Mouse (Mus musculus) cerebellum, adult 2 months (tissue): ENCODE measurements around the gene B3galt1. TPM values are rescaled to one million over a fixed set of nuclear protein-coding genes. Genes with fewer than 3 reads are reported as not detected.

ENCODE experiments used
- DNase-seq, 2 experiments: peaks; one replicate each; pipeline ENCODE4 v3.0.0; 2021
- H3K27ac ChIP-seq: fragments of 200-500 bp; 2 replicates; pipeline ENCODE4 v1.5.1; 2012; ENCODE audit warnings: low read length, control low read depth, inconsistent platforms; ENCODE audit not compliant: insufficient read depth
- H3K27me3 ChIP-seq: fragments of 200-500 bp; 2 replicates; pipeline ENCODE4 v1.6.1; 2012; ENCODE audit warnings: inconsistent platforms, mild to moderate bottlenecking, low read length, moderate library complexity; ENCODE audit not compliant: control insufficient read depth, insufficient read depth
- H3K4me1 ChIP-seq: fragments of 200-500 bp; 2 replicates; pipeline ENCODE4 v1.6.1; 2011; ENCODE audit warnings: low read length; ENCODE audit not compliant: control insufficient read depth, insufficient read depth
- H3K4me3 ChIP-seq: fragments of 200-500 bp; replicated peaks from 2 replicates; pipeline ENCODE3; 2011; ENCODE audit warnings: mild to moderate bottlenecking, low read depth, low read length, control low read depth; ENCODE audit not compliant: insufficient read depth
- CTCF ChIP-seq: fragments of 200-500 bp; IDR thresholded peaks from 2 replicates; pipeline ENCODE4 v1.5.1; 2011; ENCODE audit warnings: low read depth, mild to moderate bottlenecking, control low read depth, low read length, moderate library complexity, borderline replicate concordance; ENCODE audit not compliant: insufficient read depth
- POLR2A ChIP-seq: fragments of 200-500 bp; IDR thresholded peaks from 2 replicates; pipeline ENCODE4 v1.6.1; 2011; ENCODE audit warnings: low read length, control low read depth, borderline replicate concordance; ENCODE audit not compliant: insufficient read depth
- WGBS: fragments of 180-500 bp; shearing (Covaris S2); methylation state at CpG from one replicate; pipeline ENCODE4 v1.1.7; 2018; 5-methylcytosine and 5-hydroxymethylcytosine counted together
- polyA plus RNA-seq: library from polyadenylated mRNA; depleted of rRNA; stranded (reverse); fragments of >200 nt; gene quantifications from 2 replicates; pipeline ENCODE4 v1.2.3, GENCODE M21; 2012

The B3galt1 gene
- polyA plus RNA-seq, 1 experiment, result 18.9 TPM

DNA sequence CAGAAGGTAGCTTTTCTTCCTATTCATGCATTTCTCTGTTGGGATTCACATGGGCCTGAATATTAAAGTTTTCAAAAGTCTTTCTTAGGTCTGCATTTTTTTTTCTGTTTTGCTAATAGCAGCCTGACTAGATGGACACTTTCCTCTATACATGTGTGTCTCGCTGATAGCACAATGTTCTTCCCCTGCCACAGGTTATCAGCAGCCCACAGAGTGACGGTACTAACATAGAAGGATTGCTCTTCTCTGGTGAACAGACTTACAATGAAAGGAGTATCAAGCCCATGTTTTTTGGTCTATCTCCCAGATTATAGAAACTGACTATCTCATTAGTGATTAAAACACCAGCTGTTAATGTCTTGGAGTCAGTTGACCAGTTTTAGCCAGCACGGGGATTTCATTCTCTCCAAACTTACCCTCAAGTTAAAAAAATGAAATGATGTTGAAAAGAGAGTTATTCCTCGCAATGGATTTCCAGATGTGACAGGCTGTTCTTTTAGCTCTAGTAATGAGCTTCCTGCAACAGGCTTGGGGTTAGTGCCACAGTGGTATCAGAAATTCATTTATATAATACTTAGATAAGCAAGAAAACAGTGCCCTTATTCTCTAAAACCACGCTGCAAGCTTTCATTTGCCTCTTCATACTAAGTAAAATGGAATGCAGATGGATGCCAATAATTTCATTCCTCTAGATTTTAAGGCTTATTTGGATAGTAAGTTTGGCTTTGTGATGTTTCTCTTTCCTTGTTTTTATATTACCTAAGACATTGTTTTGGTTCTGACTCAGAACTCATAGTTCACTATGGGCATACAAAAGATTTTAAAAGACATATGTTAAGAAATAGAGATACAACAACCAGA is 263.6 kb downstream of the B3galt1 start:
- WGBS, result 85% methylated on average over 5 of the region's 5 CpGs
- no peak for TF ChIP-seq POLR2A
- TF ChIP-seq CTCF, result no peak
- no peak for DNase-seq
- Histone ChIP-seq H3K4me3 (no peak overlapping the region), H3K27ac (no peak overlapping the region), H3K4me1 (no peaks in the 10 kb centered on the region), H3K27me3 (no peaks in the 10 kb centered on the region)

DNA sequence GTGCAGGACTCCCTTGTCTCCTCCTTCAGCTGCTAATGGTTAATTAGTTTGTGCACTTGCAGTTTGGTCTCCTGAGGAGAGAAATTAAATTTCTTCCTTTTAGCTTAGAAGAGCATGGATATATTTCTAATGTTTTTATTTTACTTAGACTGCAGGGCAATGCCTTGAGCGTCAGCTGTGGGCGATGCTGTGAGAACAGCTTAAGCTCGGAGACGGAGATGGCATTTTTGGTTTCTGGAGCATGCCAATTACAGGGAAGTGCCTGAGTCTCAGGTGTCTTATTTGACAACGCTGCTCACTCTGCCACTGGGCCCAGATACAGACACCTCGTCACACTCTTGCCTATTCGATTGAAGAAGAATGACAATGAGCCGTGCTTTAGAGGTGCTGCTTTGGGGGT is 282.1 kb downstream of the B3galt1 start:
- WGBS, result 87% methylated on average over 8 of the region's 8 CpGs
- TF ChIP-seq POLR2A, result no peak
- no peak for TF ChIP-seq CTCF
- Histone ChIP-seq H3K27ac (no peak overlapping the region), H3K4me1 (no peaks in the 10 kb centered on the region), H3K4me3 (no peak overlapping the region), H3K27me3 (no peaks in the 10 kb centered on the region)
- no peak for DNase-seq

DNA sequence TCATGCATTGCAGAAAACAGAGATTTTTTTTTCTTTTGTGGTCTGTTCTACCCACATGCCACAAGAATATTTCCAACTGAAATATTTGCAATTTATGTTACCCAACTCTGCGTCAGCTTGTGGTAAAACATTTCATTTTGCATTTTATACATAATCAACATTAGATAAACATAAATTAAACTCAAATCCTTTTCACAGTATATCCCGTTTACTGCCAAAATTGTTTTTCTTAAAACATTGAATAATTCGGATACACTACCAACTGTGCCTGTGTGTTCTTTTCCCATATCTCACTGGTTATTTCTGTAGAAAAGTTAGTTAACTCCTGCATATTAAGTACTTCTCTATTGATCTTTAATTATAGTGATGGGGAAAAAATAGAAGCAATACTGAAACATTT is 285.1 kb downstream of the B3galt1 start:
- DNase-seq, result no peak
- H3K27me3 ChIP-seq, result no peaks in the 10 kb centered on the region
- H3K4me3 ChIP-seq, result no peak overlapping the region
- 93% methylated on average over 3 of the region's 3 CpGs for WGBS
- TF ChIP-seq POLR2A (no peak), CTCF (no peak)
- no peaks in the 10 kb centered on the region for H3K4me1 ChIP-seq
- H3K27ac ChIP-seq, result no peak overlapping the region

DNA sequence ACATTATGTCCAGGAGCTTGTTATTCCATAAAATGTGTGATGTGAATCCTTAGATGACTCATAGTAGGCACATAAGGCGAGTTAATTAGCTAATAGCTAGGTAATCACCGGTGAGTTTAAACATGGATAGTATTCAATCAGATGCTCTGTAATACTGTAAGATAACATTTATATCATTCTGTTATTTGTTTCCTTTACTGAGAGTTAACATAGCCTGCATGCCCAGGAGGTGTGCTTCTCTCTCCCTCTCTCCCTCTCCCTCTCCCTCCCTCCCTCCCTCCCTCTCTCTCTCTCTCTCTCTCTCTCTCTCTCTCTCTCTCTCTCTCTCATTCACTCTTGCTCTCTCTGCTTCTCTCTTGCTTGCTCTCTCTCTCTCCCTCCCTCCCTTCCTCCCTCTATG is 292.7 kb downstream of the B3galt1 start:
- Histone ChIP-seq H3K4me3 (no peak overlapping the region), H3K4me1 (no peaks in the 10 kb centered on the region), H3K27me3 (no peaks in the 10 kb centered on the region), H3K27ac (no peak overlapping the region)
- DNase-seq, result no peak
- WGBS, result 88% methylated on average over 2 of the region's 2 CpGs
- TF ChIP-seq POLR2A (no peak), CTCF (no peak)

DNA sequence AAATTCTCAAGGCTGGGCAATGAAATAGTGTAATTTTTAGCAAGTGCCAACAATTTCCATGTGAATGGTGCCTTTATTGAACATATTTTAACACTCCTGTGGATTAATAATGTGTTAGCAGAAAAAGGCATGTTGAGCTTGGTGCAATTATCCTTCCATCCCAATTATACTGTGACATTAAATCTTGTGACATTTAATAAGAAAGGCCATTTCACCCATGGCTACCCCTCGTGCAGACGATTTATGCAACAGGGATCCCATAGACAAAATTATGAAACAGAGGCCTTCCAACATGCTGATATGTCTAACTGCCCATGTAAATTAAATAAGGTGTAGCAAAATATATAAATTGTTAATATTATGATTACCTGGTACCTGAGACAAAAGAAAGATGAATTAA is 293.3 kb downstream of the B3galt1 start:
- WGBS, result 49% methylated on average over 2 of the region's 2 CpGs
- no peak for DNase-seq
- TF ChIP-seq CTCF, result no peak

DNA sequence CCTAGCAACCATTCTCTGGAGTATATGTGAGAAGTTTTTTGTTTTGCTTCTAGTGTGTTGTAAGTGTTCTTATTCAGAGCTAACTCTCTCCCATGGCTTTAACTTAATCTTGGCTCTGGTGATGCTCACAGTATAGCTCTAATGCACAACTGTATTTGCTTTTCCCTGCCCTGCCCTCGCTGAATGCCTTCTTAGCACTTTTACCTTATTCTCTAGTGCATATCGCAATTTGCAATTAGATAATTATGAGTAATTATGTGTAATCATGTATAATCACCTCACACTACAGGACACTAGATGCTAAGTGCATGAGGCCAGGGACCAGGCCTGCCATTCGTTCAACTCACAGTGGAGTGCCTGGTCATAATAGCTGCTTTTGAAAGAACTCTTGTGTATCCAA is 307.7 kb downstream of the B3galt1 start:
- 85% methylated on average over 3 of the region's 3 CpGs for WGBS
- H3K27me3 ChIP-seq, result no peaks in the 10 kb centered on the region
- no peak overlapping the region for H3K4me3 ChIP-seq
- DNase-seq, result no peak
- H3K27ac ChIP-seq, result no peak overlapping the region
- TF ChIP-seq POLR2A (no peak), CTCF (no peak)
- no peaks in the 10 kb centered on the region for H3K4me1 ChIP-seq

More for the DNA sequence above, 293.3 kb downstream of the B3galt1 start:
- no peak overlapping the region for H3K27ac ChIP-seq
- no peaks in the 10 kb centered on the region for H3K27me3 ChIP-seq
- no peak overlapping the region for H3K4me3 ChIP-seq
- no peaks in the 10 kb centered on the region for H3K4me1 ChIP-seq

DNA sequence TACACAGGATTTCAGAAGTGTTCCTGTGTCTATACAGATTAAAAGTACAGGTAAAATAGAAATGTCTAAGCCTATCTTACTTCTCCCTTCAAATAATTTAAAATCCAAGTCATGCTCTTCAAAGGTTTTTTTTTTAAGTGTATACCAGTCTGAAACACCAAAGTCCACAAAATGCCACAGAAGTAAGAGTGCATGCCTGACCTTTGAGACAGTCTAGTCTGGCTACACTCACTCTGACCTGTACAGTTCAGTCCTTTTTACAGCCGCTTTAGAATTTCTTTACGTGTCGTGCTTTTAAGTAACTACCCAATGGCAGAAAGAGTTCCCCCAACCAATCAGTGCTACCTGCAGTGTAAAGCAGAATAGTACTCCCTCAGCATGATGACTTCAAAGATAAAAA is 314.2 kb downstream of the B3galt1 start:
- H3K27me3 ChIP-seq, result no peaks in the 10 kb centered on the region
- no peak for TF ChIP-seq CTCF
- TF ChIP-seq POLR2A, result no peak
- no peak for DNase-seq
- no peak overlapping the region for H3K4me3 ChIP-seq
- no peaks in the 10 kb centered on the region for H3K4me1 ChIP-seq
- H3K27ac ChIP-seq, result no peak overlapping the region
- 88% methylated on average over 3 of the region's 3 CpGs for WGBS

DNA sequence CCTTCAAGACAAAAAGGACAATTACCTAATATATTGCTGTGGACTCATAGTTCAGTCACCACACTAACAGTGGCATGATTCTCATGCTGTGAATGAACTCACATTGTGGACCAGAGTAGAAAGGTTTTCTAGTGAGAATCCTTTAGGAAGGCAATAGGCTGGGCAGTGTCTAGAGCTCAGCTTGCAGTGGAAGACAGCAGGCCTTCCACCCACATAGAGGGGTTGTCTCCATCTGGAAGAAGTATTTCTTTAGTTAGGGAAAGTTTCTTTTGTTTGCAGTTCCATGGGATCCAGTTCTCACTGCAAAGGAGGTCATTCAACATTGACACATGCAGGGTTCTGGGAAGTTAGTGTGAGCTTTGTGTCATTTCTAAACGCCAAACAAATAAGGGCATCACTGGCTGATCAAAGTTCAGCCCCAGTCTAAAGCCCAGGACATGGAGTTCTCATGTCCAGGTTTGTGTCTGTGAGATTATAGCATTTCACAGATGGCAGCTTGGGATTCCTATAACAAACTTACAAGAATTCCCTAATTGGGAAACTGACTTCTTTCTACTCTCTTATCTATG is 316.1 kb downstream of the B3galt1 start:
- no peak for TF ChIP-seq CTCF
- TF ChIP-seq POLR2A, result no peak
- Histone ChIP-seq H3K27ac (no peak overlapping the region), H3K4me1 (no peaks in the 10 kb centered on the region), H3K4me3 (no peak overlapping the region), H3K27me3 (no peaks in the 10 kb centered on the region)
- WGBS, result 58% methylated on average over 1 of the region's 1 CpGs
- no peak for DNase-seq
